ENCODE assay signal across 17 mouse cellular contexts in genomic region chr2:25258887-25259286, GRCm38 (mm10). TPM values are rescaled to one million over a fixed set of nuclear protein-coding genes. Genes with fewer than 3 reads are reported as not detected.
DNase-seq lines count a peak whose midpoint lies in the region; ATAC-seq and TF ChIP-seq lines count a peak whose summit lies in the region.
"Had no signal": no experiment of that assay in that cellular context is flagged by ENCODE, and none has a peak within 500 bp of the region (broad histone marks: within the 10 kb centered on the region; RNA-seq: fewer than 3 reads in every experiment).

No protein-coding gene starts in this region.

- H3K27me3 ChIP-seq in hindbrain, postnatal 0 days (ENCODE audit: insufficient read depth, low read length) = no peaks in the 10 kb centered on the region
- peaks cover 9% of the 10 kb centered on the region for H3K27me3 ChIP-seq in hindbrain, embryonic 11.5 days (ENCODE audit: control insufficient read depth, insufficient read depth, low read length)
- H3K27me3 ChIP-seq in spleen, adult 2 months (ENCODE audit: control insufficient read depth, insufficient read depth, low read length) = no peaks in the 10 kb centered on the region
- H3K27me3 ChIP-seq: neural tube, embryonic 15.5 days had no signal

- no peak overlapping the region for H3K4me2 ChIP-seq in hindbrain, postnatal 0 days (ENCODE audit: low read depth, low read length)
- no peak overlapping the region for H3K4me2 ChIP-seq in hindbrain, embryonic 11.5 days (replicated peaks; ENCODE audit: low read depth, low read length)
- H3K4me2 ChIP-seq: hindbrain, embryonic 12.5 days; neural tube, embryonic 15.5 days had no signal

- H3K36me3 ChIP-seq in hindbrain, postnatal 0 days (ENCODE audit: insufficient read depth, low read length) = no peaks in the 10 kb centered on the region
- no peaks in the 10 kb centered on the region for H3K36me3 ChIP-seq in hindbrain, embryonic 11.5 days (ENCODE audit: control insufficient read depth, insufficient read depth, low read length)
- H3K36me3 ChIP-seq in spleen, adult 2 months (ENCODE audit: control insufficient read depth, insufficient read depth, low read length) = no peaks in the 10 kb centered on the region
- H3K36me3 ChIP-seq: heart, embryonic 10.5 days; hindbrain, embryonic 12.5 days; neural tube, embryonic 15.5 days had no signal

- no peak for ATAC-seq in hindbrain, postnatal 0 days
- ATAC-seq in hindbrain, embryonic 11.5 days (ENCODE audit: low FRiP score) = no peak
- ATAC-seq: midbrain, embryonic 16.5 days had no signal

- no peak overlapping the region for H3K9ac ChIP-seq in hindbrain, postnatal 0 days (replicated peaks; ENCODE audit: low read length)
- H3K9ac ChIP-seq in hindbrain, embryonic 11.5 days (ENCODE audit: low read depth, low read length) = no peak overlapping the region
- H3K9ac ChIP-seq: hindbrain, embryonic 12.5 days; neural tube, embryonic 15.5 days had no signal

- H3K4me3 ChIP-seq in hindbrain, postnatal 0 days (ENCODE audit: low read length) = no peak overlapping the region
- H3K4me3 ChIP-seq in hindbrain, embryonic 11.5 days (ENCODE audit: low read depth, low read length) = no peak overlapping the region
- no peak overlapping the region for H3K4me3 ChIP-seq in spleen, adult 2 months (ENCODE audit: extremely low read depth, insufficient read depth, insufficient read length)
- H3K4me3 ChIP-seq: erythroblast, embryonic 14.5 days; heart, embryonic 10.5 days; hindbrain, embryonic 12.5 days; neural tube, embryonic 15.5 days had no signal

- no peak for TF ChIP-seq POLR2A in spleen, adult 2 months (IDR thresholded peaks at IDR 0.05; ENCODE audit: low read depth, low read length)

- no peak overlapping the region for H3K27ac ChIP-seq in hindbrain, postnatal 0 days
- no peak overlapping the region for H3K27ac ChIP-seq in hindbrain, embryonic 11.5 days (ENCODE audit: low read depth, low read length)
- no peak overlapping the region for H3K27ac ChIP-seq in spleen, adult 2 months (ENCODE audit: insufficient read depth, low read length)
- H3K27ac ChIP-seq: heart, embryonic 10.5 days; hindbrain, embryonic 12.5 days; neural tube, embryonic 15.5 days had no signal

- DNase-seq in hindbrain, postnatal 0 days (ENCODE audit: low spot score) = no peak
- DNase-seq in hindbrain, embryonic 11.5 days (ENCODE audit: low spot score) = no peak
- no peak for DNase-seq in spleen, adult 2 months (ENCODE audit: low read depth in 1 of 2, low spot score in 2 of 2)
- no peak for DNase-seq in spleen, postnatal 4 days (ENCODE audit: low spot score in 2 of 2)
- peak; percentile 77 for DNase-seq in R1 (ENCODE audit: low read depth, low spot score)
- peak; percentile 43 for DNase-seq in retina, postnatal 1 day
- no peak for DNase-seq in frontal cortex, postnatal 25 days (ENCODE audit: low spot score in 2 of 2)
- no peak for DNase-seq in urinary bladder, adult 2 months (ENCODE audit: low spot score)
- DNase-seq: adrenal gland, postnatal 14 days; cerebellum, adult 11-12 months; embryo, embryonic 11 days; lung, postnatal 36 days had no signal

- WGBS in hindbrain, postnatal 0 days = 67% methylated on average over 2 of the region's 2 CpGs
- WGBS in hindbrain, embryonic 11.5 days = 44% methylated on average over 2 of the region's 2 CpGs
- 82% methylated on average over 2 of the region's 2 CpGs for WGBS in spleen, adult 2 months

- peaks cover 18% of the 10 kb centered on the region for H3K4me1 ChIP-seq in hindbrain, postnatal 0 days (ENCODE audit: insufficient read depth, low read length)
- H3K4me1 ChIP-seq in hindbrain, embryonic 11.5 days (replicated peaks; ENCODE audit: control insufficient read depth, insufficient read depth, low read length) = peaks cover 14% of the 10 kb centered on the region
- peaks cover 18% of the 10 kb centered on the region for H3K4me1 ChIP-seq in spleen, adult 2 months (ENCODE audit: control insufficient read depth, insufficient read depth, insufficient read length)

- peak; percentile 60 for TF ChIP-seq CTCF in hindbrain, postnatal 0 days (IDR thresholded peaks at IDR 0.05; ENCODE audit: low read depth)
- TF ChIP-seq CTCF in spleen, adult 2 months (IDR thresholded peaks at IDR 0.05; ENCODE audit: extremely low read depth, insufficient read depth, insufficient read length, insufficient replicate concordance) = peak; percentile 22; the same call in 1 of the 2 replicates

- no peaks in the 10 kb centered on the region for H3K9me3 ChIP-seq in hindbrain, postnatal 0 days (ENCODE audit: low read length)
- no peaks in the 10 kb centered on the region for H3K9me3 ChIP-seq in hindbrain, embryonic 11.5 days (ENCODE audit: control insufficient read depth, low read length)
- H3K9me3 ChIP-seq: heart, embryonic 10.5 days; hindbrain, embryonic 12.5 days; neural tube, embryonic 15.5 days had no signal

RNA-seq across cellular contexts. Expression of gene Tprn, which starts 3.5 kb away (rescaled TPM):
- total RNA-seq in hindbrain, postnatal 0 days (2014; rRNA removed) = 39.1 and 45.6 TPM in 2 replicates
- 30.0 and 31.1 TPM in 2 replicates for polyA plus RNA-seq in hindbrain, postnatal 0 days (2015; fragmentation: Nextera tagmentation; extraction: Ambion mirVana)
- 4.0 and 4.5 TPM in 2 replicates for polyA plus RNA-seq in hindbrain, embryonic 11.5 days (2014; fragmentation: Nextera tagmentation; extraction: Ambion mirVana)
- polyA plus RNA-seq in spleen, adult 2 months (2012; rRNA removed) = 17.1 and 23.5 TPM in 2 replicates
- polyA plus RNA-seq in urinary bladder, adult 2 months (2012; rRNA removed) = 8.0 and 13.6 TPM in 2 replicates

RNA-seq across cellular contexts. Expression of gene Tmem203, which starts 3.6 kb away (rescaled TPM):
- 56.2 and 57.9 TPM in 2 replicates for total RNA-seq in hindbrain, postnatal 0 days (2014; rRNA removed)
- polyA plus RNA-seq in hindbrain, postnatal 0 days (2015; fragmentation: Nextera tagmentation; extraction: Ambion mirVana) = 26.7 and 29.7 TPM in 2 replicates
- polyA plus RNA-seq in hindbrain, embryonic 11.5 days (2014; fragmentation: Nextera tagmentation; extraction: Ambion mirVana) = 12.2 and 14.6 TPM in 2 replicates
- 44.4 and 60.5 TPM in 2 replicates for polyA plus RNA-seq in spleen, adult 2 months (2012; rRNA removed)
- 30.7 and 34.2 TPM in 2 replicates for polyA plus RNA-seq in urinary bladder, adult 2 months (2012; rRNA removed)

RNA-seq across cellular contexts. Expression of gene AL732309.1, which starts 12.2 kb away (rescaled TPM):
- total RNA-seq in hindbrain, postnatal 0 days (2014; rRNA removed) = 8.7 and 9.7 TPM in 2 replicates
- 2.3 and 2.6 TPM in 2 replicates for polyA plus RNA-seq in hindbrain, postnatal 0 days (2015; fragmentation: Nextera tagmentation; extraction: Ambion mirVana)
- polyA plus RNA-seq in hindbrain, embryonic 11.5 days (2014; fragmentation: Nextera tagmentation; extraction: Ambion mirVana) = 4.3 and 4.9 TPM in 2 replicates
- 21.0 and 25.2 TPM in 2 replicates for polyA plus RNA-seq in spleen, adult 2 months (2012; rRNA removed)
- 21.0 and 23.8 TPM in 2 replicates for polyA plus RNA-seq in urinary bladder, adult 2 months (2012; rRNA removed)

RNA-seq across cellular contexts. Expression of gene Ssna1, which starts 13.4 kb away (rescaled TPM):
- 84.5 and 120 TPM in 2 replicates for total RNA-seq in hindbrain, postnatal 0 days (2014; rRNA removed)
- 159 and 165 TPM in 2 replicates for polyA plus RNA-seq in hindbrain, postnatal 0 days (2015; fragmentation: Nextera tagmentation; extraction: Ambion mirVana)
- polyA plus RNA-seq in hindbrain, embryonic 11.5 days (2014; fragmentation: Nextera tagmentation; extraction: Ambion mirVana) = 244 and 248 TPM in 2 replicates
- polyA plus RNA-seq in spleen, adult 2 months (2012; rRNA removed) = 45.5 and 67.8 TPM in 2 replicates
- 58.8 and 84.8 TPM in 2 replicates for polyA plus RNA-seq in urinary bladder, adult 2 months (2012; rRNA removed)

RNA-seq across cellular contexts. Expression of gene Anapc2, which starts 13.4 kb away (rescaled TPM):
- total RNA-seq in hindbrain, postnatal 0 days (2014; rRNA removed) = 26.1 and 46.7 TPM in 2 replicates
- polyA plus RNA-seq in hindbrain, postnatal 0 days (2015; fragmentation: Nextera tagmentation; extraction: Ambion mirVana) = 101 and 105 TPM in 2 replicates
- 107 and 110 TPM in 2 replicates for polyA plus RNA-seq in hindbrain, embryonic 11.5 days (2014; fragmentation: Nextera tagmentation; extraction: Ambion mirVana)
- polyA plus RNA-seq in spleen, adult 2 months (2012; rRNA removed) = 55.7 and 68.8 TPM in 2 replicates
- polyA plus RNA-seq in urinary bladder, adult 2 months (2012; rRNA removed) = 84.5 and 88.3 TPM in 2 replicates

Comparison
In these comparisons a context has a peak if more than half of its experiments do, and no peak if none do; other contexts are left out.
1. DNase-seq: peak in R1 (single experiment) and retina, postnatal 1 day (single experiment); none in hindbrain, postnatal 0 days (single experiment), hindbrain, embryonic 11.5 days (single experiment), spleen, adult 2 months (0 of 2), spleen, postnatal 4 days (0 of 2), frontal cortex, postnatal 25 days (0 of 2) and urinary bladder, adult 2 months (single experiment).